Mouse (Mus musculus) left cerebral cortex, adult 2 months (tissue): ENCODE results near the gene Arhgap10. TPM values are rescaled to one million over a fixed set of nuclear protein-coding genes. Genes with fewer than 3 reads are reported as not detected.

ENCODE experiments used
- DNase-seq, 2 experiments: peaks; one replicate each; pipeline ENCODE4 v3.0.0; 2021 to 2022; ENCODE audit warnings: low spot score in 2 of 2, mixed read lengths in 1 of 2; ENCODE audit errors: extremely low spot score in 1 of 2
- H3K27ac ChIP-seq: fragments of 200-600 bp; 2 replicates; pipeline ENCODE4 v1.8.1; 2022
- H3K4me3 ChIP-seq: fragments of 200-600 bp; 2 replicates; pipeline ENCODE4 v1.8.1; 2022
- CTCF ChIP-seq: fragments of 200-600 bp; IDR thresholded peaks from 2 replicates; pipeline ENCODE4 v1.8.1; 2022; ENCODE audit warnings: antibody characterized with exemption, mild to moderate bottlenecking, moderate library complexity
- intact Hi-C: fragments of 180-260 bp; cut with DNase I; formaldehyde crosslinking; loops from one replicate; pipeline ENCODE4 v1.15.1; 2025
- total RNA-seq, 2 experiments: library from RNA; stranded (reverse); gene quantifications; 2 replicates each; pipeline ENCODE4 v1.2.3; 2021

Gene Arhgap10
- total RNA-seq, 2 experiments from 2014 or later, result 39.2 to 40.1 TPM

DNA sequence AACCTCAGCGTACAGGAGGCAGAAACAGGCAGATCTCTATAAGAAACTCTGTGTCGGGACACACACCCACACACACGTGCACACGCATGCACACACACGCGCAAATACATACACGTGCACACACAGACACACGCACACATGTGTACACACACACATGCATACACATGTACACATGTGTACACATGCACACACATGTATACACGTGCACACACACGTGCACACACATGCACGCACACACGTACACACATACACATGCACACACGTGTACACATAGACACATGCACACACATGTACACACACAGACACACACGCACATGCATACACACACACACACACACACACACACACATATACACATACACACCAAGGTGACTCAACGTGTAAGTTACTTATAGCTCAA, 106.5 kb downstream of the Arhgap10 start:
- DNase-seq, result no peak
- no peak for TF ChIP-seq CTCF
- intact Hi-C loops, result loop anchor here (10.0 kb wide), 1 partner anchor 594 kb away; no protein-coding TSS in a partner anchor
- Histone ChIP-seq H3K4me3 (no peak overlapping the region), H3K27ac (no peak overlapping the region)

GRCm38 (mm10) chr8:77410394-77410793, 107.4 kb downstream of the Arhgap10 start:
- DNase-seq, result no peak
- intact Hi-C loops, result loop anchor here (10.0 kb wide), 1 partner anchor 594 kb away; no protein-coding TSS in a partner anchor
- H3K27ac ChIP-seq, result no peak overlapping the region
- TF ChIP-seq CTCF, result no peak
- H3K4me3 ChIP-seq, result no peak overlapping the region

DNA sequence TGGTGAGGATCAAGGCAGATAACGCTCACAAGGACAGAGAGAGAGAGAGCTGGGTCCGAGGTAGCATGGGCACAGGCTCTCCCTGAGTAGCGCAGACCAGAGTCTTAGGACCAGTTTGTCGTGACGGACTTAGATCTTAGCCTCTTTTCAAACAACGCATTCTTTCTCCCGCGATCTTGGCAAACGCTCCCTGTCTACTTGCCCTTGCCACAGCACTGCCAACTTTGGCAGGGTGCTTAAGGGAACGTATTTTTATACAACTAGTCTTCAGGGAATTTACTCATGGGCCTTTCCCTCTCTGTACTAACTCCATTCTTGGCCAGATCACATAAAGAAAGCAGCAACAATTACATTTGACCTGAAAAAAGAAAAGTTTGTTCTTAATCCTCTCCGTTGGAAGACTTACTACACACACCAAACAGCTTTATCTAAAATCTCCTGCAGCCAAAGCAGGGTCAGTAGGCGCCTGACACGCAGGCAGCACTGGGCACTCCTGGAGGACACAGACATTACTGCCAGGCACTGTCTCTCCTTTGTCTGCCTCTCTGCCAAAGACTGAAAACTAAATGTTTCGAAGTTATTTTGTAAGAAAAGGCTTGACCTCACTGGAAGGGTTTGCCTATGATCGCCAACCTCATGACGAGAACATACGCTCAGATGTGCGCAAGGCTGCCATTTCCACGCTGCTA, 109.1 kb downstream of the Arhgap10 start:
- Histone ChIP-seq H3K4me3 (no peak overlapping the region), H3K27ac (no peak overlapping the region)
- no peak for TF ChIP-seq CTCF
- intact Hi-C loops, result no loop called here
- DNase-seq, result no peak

- TF ChIP-seq CTCF, result no peak
- H3K27ac ChIP-seq, result no peak overlapping the region
- H3K4me3 ChIP-seq, result no peak overlapping the region
- intact Hi-C loops, result no loop called here
- no peak for DNase-seq
Observed at GRCm38 (mm10) chr8:77406846-77407245, 110.9 kb downstream of the Arhgap10 start.

DNA sequence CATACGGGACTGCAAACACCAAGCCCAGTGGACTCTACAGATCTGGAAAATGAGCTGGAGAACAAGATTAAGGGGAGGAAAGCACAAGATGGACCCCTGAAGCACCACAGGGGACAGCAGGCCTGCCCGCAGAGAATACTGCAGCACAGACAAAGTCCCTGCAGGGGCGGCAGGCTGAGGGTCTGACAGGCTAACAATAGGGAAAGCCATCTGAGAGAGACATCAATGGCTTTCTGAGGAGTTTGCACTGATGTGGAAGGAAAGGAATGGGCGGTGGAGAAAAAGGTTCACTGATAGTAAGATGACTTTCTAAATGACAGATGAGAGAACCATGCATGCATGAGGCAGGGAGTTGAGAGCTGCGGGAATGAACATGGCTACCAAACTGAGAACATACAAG, 111.3 kb downstream of the Arhgap10 start:
- no peak for TF ChIP-seq CTCF
- intact Hi-C loops, result no loop called here

DNA sequence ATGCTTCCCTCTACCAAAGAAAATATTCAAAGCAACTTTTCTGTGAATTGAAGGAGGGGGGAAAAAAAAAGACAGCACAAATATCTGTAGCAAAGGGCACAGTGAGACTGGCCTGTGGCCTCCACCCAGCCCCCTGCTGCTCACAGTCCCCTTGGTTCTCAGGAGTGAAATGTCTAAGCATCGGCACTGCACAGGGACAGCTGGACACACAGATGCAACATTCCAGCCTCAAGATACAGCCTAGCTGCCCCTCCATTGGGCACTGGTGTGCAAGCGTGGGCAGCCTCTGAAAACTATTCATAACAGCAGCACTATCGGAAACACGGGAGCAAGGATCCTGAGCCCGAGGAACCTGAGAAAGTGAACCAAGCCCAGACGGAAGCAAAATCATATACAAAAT, 113.7 kb downstream of the Arhgap10 start:
- H3K4me3 ChIP-seq, result no peak overlapping the region
- H3K27ac ChIP-seq, result no peak overlapping the region
- no peak for DNase-seq
- intact Hi-C loops, result no loop called here
- no peak for TF ChIP-seq CTCF

More for the DNA sequence above, 111.3 kb downstream of the Arhgap10 start:
- DNase-seq, result no peak
- H3K4me3 ChIP-seq, result no peak overlapping the region
- H3K27ac ChIP-seq, result no peak overlapping the region

- intact Hi-C loops, result no loop called here
- Histone ChIP-seq H3K27ac (no peak overlapping the region), H3K4me3 (no peak overlapping the region)
- TF ChIP-seq CTCF, result no peak
- DNase-seq, result no peak
Observed at GRCm38 (mm10) chr8:77401934-77402333, 115.8 kb downstream of the Arhgap10 start.

DNA sequence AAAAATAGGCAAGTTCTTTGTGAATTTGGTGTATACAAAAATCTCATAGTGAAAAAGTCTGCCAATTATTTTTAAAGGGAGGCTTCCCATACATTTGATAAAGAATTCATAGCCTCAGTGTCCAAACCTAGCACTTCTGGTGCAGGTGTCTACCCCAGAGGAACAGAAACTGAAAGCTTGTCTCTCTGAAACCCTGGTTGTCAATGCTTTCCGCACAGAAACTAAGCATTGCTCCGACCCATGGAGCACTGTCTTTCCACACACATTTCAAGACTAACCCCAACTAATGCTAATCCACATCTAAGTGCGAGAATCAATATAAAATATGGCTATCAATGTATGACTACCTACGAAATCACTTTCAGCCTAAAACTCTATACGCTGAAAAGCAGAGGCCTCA, 116.6 kb downstream of the Arhgap10 start:
- intact Hi-C loops, result no loop called here
- no peak for DNase-seq
- Histone ChIP-seq H3K4me3 (no peak overlapping the region), H3K27ac (no peak overlapping the region)
- TF ChIP-seq CTCF, result no peak

DNA sequence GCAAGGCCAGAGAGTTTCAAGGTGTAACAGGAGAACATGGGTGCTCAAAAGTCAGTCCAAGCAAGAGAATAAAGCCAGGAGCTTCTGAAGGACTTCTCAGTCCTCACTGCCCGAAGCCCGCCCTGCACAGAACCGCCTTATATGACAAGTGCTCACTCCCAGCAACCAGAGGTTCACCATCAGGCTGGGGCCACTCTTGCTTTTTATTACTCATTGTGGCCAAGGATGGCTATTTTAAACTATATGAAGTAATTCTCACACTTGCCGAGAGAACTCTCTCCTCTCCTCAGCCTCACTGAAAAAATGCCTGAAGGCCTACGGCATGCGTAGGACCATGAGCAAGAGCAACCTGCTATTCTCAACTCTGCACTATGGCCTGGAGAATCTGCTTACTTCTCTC, 133.7 kb downstream of the Arhgap10 start:
- Histone ChIP-seq H3K4me3 (no peak overlapping the region), H3K27ac (no peak overlapping the region)
- DNase-seq, result no peak
- no peak for TF ChIP-seq CTCF
- intact Hi-C loops, result no loop called here

- Histone ChIP-seq H3K4me3 (no peak overlapping the region), H3K27ac (no peak overlapping the region)
- intact Hi-C loops, result no loop called here
- TF ChIP-seq CTCF, result no peak
- no peak for DNase-seq
Observed at GRCm38 (mm10) chr8:77383671-77384070, 134.1 kb downstream of the Arhgap10 start.

GRCm38 (mm10) chr8:77380844-77381243, 136.9 kb downstream of the Arhgap10 start:
- H3K4me3 ChIP-seq, result no peak overlapping the region
- no peak overlapping the region for H3K27ac ChIP-seq
- intact Hi-C loops, result no loop called here
- TF ChIP-seq CTCF, result no peak
- no peak for DNase-seq

GRCm38 (mm10) chr8:77379300-77379699, 138.5 kb downstream of the Arhgap10 start:
- H3K27ac ChIP-seq, result no peak overlapping the region
- no peak for DNase-seq
- intact Hi-C loops, result loop anchor here (10.0 kb wide), 1 partner anchor 474 kb away; no protein-coding TSS in a partner anchor
- no peak overlapping the region for H3K4me3 ChIP-seq
- peak; percentile 41 for TF ChIP-seq CTCF

DNA sequence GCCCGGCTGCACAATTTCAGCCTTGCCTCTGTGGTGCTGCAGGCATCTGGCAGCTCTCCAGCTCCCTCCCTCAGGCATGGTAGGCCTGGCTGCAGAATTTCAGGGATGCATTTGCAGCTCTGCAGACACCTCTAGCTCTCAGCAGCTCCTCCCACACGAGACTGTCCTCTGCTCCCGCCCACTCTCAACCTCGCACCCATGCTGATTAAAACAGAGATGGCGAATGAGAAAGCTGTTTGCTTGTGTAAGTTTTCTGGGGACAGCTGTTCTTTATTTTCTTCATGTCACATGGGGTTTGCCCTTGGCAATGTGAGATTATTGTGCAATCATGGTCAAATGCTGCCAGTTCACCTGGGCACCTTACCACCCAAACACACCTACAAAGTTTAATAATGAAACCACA, 141.3 kb downstream of the Arhgap10 start:
- Histone ChIP-seq H3K27ac (peak overlapping the region; percentile 38), H3K4me3 (no peak overlapping the region)
- intact Hi-C loops, result loop anchor here (10.0 kb wide), 1 partner anchor 472 kb away; no protein-coding TSS in a partner anchor
- peak; percentile 46 to 63 for DNase-seq
- TF ChIP-seq CTCF, result no peak
